Mouse (Mus musculus) heart, embryonic 11.5 days (tissue): ENCODE measurements at regions not wholly inside any gene's neighbourhood (a gene's known extent, or its start where the extent isn't known, plus 50 kb on each side); places are given as distances from the start of the nearest gene placed in this dataset.

Source experiments
- ATAC-seq: fragments of 200-750 bp; cut with Nextera tagmentation; replicated peaks from 2 replicates; pipeline ENCODE4 v1.8.0; 2017; ENCODE audit warnings: moderate library complexity; ENCODE audit not compliant: insufficient number of reproducible peaks, low FRiP score, low TSS enrichment
- H3K27ac ChIP-seq: fragments of 300-500 bp; sonication (generic); 2 replicates; pipeline ENCODE4 v1.5.1; 2014; ENCODE audit warnings: mild to moderate bottlenecking, low read depth, low read length
- H3K27me3 ChIP-seq: fragments of 300-500 bp; sonication (generic); 2 replicates; pipeline ENCODE4 v1.6.1; 2014; ENCODE audit warnings: mild to moderate bottlenecking, low read length, mixed read lengths; ENCODE audit not compliant: control insufficient read depth, insufficient read depth
- H3K36me3 ChIP-seq: fragments of 300-500 bp; sonication (generic); 2 replicates; pipeline ENCODE4 v1.6.1; 2014; ENCODE audit warnings: mild to moderate bottlenecking, low read length, moderate library complexity, mixed read lengths; ENCODE audit not compliant: control insufficient read depth, insufficient read depth
- H3K4me1 ChIP-seq: fragments of 300-500 bp; sonication (generic); 2 replicates; pipeline ENCODE4 v1.6.1; 2014; ENCODE audit warnings: low read length; ENCODE audit not compliant: control insufficient read depth, insufficient read depth
- H3K4me2 ChIP-seq: fragments of 300-500 bp; sonication (generic); 2 replicates; pipeline ENCODE4 v1.6.1; 2014; ENCODE audit warnings: mild to moderate bottlenecking, moderate library complexity
- H3K4me3 ChIP-seq: fragments of 300-500 bp; sonication (generic); 2 replicates; pipeline ENCODE4 v1.5.1; 2014; ENCODE audit warnings: low read depth, low read length
- H3K9ac ChIP-seq: fragments of 300-500 bp; sonication (generic); 2 replicates; pipeline ENCODE4 v1.6.1; 2014; ENCODE audit warnings: mild to moderate bottlenecking, low read depth, low read length, moderate library complexity
- H3K9me3 ChIP-seq: fragments of 300-500 bp; sonication (generic); replicated peaks from 2 replicates; pipeline ENCODE4 v1.6.1; 2016; ENCODE audit warnings: low read length; ENCODE audit not compliant: control insufficient read depth
- WGBS: fragments of 180-500 bp; shearing (Covaris S2); extraction: QIAGEN DNeasy Blood & Tissue Kit; methylation state at CpG from one replicate; pipeline ENCODE4 v1.1.7; 2014; ENCODE audit not compliant: insufficient replicate concordance; 5-methylcytosine and 5-hydroxymethylcytosine counted together

GRCm38 (mm10) chr14:102925769-102926443 is 56.5 kb downstream of the Kctd12 start:
- ATAC-seq: no peak
- 67% methylated on average over 6 of the region's 6 CpGs for WGBS
- H3K4me2 ChIP-seq: no peak overlapping the region

GRCm38 (mm10) chr14:102924674-102925073 is 57.8 kb downstream of the Kctd12 start:
- no peak overlapping the region for H3K4me2 ChIP-seq
- no peaks in the 10 kb centered on the region for H3K9me3 ChIP-seq
- 60% methylated on average over 4 of the region's 4 CpGs for WGBS
- ATAC-seq: no peak
- no peaks in the 10 kb centered on the region for H3K27me3 ChIP-seq
- no peak overlapping the region for H3K4me3 ChIP-seq
- no peaks in the 10 kb centered on the region for H3K36me3 ChIP-seq
- H3K27ac ChIP-seq: no peak overlapping the region
- no peak overlapping the region for H3K9ac ChIP-seq
- H3K4me1 ChIP-seq: no peaks in the 10 kb centered on the region

More at GRCm38 (mm10) chr14:102925769-102926443, 56.5 kb downstream of the Kctd12 start:
- Histone ChIP-seq H3K27me3 (no peaks in the 10 kb centered on the region), H3K4me3 (no peak overlapping the region), H3K9ac (no peak overlapping the region), H3K27ac (no peak overlapping the region), H3K4me1 (no peaks in the 10 kb centered on the region), H3K36me3 (no peaks in the 10 kb centered on the region), H3K9me3 (no peaks in the 10 kb centered on the region)

GRCm38 (mm10) chr14:102922496-102922993 is 59.9 kb downstream of the Kctd12 start:
- Histone ChIP-seq H3K4me3 (no peak overlapping the region), H3K4me2 (no peak overlapping the region), H3K9ac (no peak overlapping the region), H3K27ac (no peak overlapping the region), H3K36me3 (no peaks in the 10 kb centered on the region), H3K4me1 (no peaks in the 10 kb centered on the region), H3K9me3 (no peaks in the 10 kb centered on the region), H3K27me3 (no peaks in the 10 kb centered on the region)
- no peak for ATAC-seq
- WGBS: 84% methylated on average over 5 of the region's 5 CpGs

GRCm38 (mm10) chr14:102920415-102920814 is 62.0 kb downstream of the Kctd12 start:
- no peak for ATAC-seq
- H3K9me3 ChIP-seq: no peaks in the 10 kb centered on the region
- H3K27me3 ChIP-seq: no peaks in the 10 kb centered on the region
- no peak overlapping the region for H3K4me2 ChIP-seq
- H3K36me3 ChIP-seq: no peaks in the 10 kb centered on the region
- H3K4me1 ChIP-seq: no peaks in the 10 kb centered on the region
- H3K4me3 ChIP-seq: no peak overlapping the region
- no peak overlapping the region for H3K9ac ChIP-seq
- WGBS: 82% methylated on average over 6 of the region's 6 CpGs
- no peak overlapping the region for H3K27ac ChIP-seq

- no peak for ATAC-seq
- no peaks in the 10 kb centered on the region for H3K36me3 ChIP-seq
- no peak overlapping the region for H3K4me2 ChIP-seq
- H3K4me1 ChIP-seq: no peaks in the 10 kb centered on the region
- H3K9me3 ChIP-seq: no peaks in the 10 kb centered on the region
- H3K4me3 ChIP-seq: no peak overlapping the region
- no peaks in the 10 kb centered on the region for H3K27me3 ChIP-seq
- 77% methylated on average over 7 of the region's 7 CpGs for WGBS
- no peak overlapping the region for H3K27ac ChIP-seq
- no peak overlapping the region for H3K9ac ChIP-seq
These were observed 63.1 kb downstream of the Kctd12 start for GRCm38 (mm10) chr14:102919261-102919801.

GRCm38 (mm10) chr14:102917929-102918328 is 64.5 kb downstream of the Kctd12 start:
- Histone ChIP-seq H3K4me1 (no peaks in the 10 kb centered on the region), H3K27me3 (no peaks in the 10 kb centered on the region), H3K4me2 (no peak overlapping the region), H3K9me3 (no peaks in the 10 kb centered on the region), H3K9ac (no peak overlapping the region), H3K36me3 (no peaks in the 10 kb centered on the region), H3K27ac (no peak overlapping the region), H3K4me3 (no peak overlapping the region)
- WGBS: 34% methylated on average over 1 of the region's 1 CpGs
- no peak for ATAC-seq

- no peaks in the 10 kb centered on the region for H3K27me3 ChIP-seq
- no peak overlapping the region for H3K27ac ChIP-seq
- H3K36me3 ChIP-seq: no peaks in the 10 kb centered on the region
- H3K4me1 ChIP-seq: no peaks in the 10 kb centered on the region
- H3K4me3 ChIP-seq: no peak overlapping the region
- H3K9ac ChIP-seq: no peak overlapping the region
- H3K9me3 ChIP-seq: no peaks in the 10 kb centered on the region
- ATAC-seq: no peak
- WGBS: 77% methylated on average over 4 of the region's 4 CpGs
- H3K4me2 ChIP-seq: no peak overlapping the region
These were observed 66.5 kb downstream of the Kctd12 start for GRCm38 (mm10) chr14:102915918-102916317.

- 65% methylated on average over 3 of the region's 3 CpGs for WGBS
- H3K9me3 ChIP-seq: no peaks in the 10 kb centered on the region
- no peak overlapping the region for H3K27ac ChIP-seq
- H3K9ac ChIP-seq: no peak overlapping the region
- no peak for ATAC-seq
- no peaks in the 10 kb centered on the region for H3K4me1 ChIP-seq
- H3K27me3 ChIP-seq: no peaks in the 10 kb centered on the region
- H3K4me2 ChIP-seq: no peak overlapping the region
- no peak overlapping the region for H3K4me3 ChIP-seq
- H3K36me3 ChIP-seq: no peaks in the 10 kb centered on the region
These were observed 70.9 kb downstream of the Kctd12 start for GRCm38 (mm10) chr14:102911582-102911981.

GRCm38 (mm10) chr14:102908990-102909389 is 73.4 kb downstream of the Kctd12 start:
- no peaks in the 10 kb centered on the region for H3K9me3 ChIP-seq
- H3K27me3 ChIP-seq: no peaks in the 10 kb centered on the region
- no peaks in the 10 kb centered on the region for H3K36me3 ChIP-seq
- no peak overlapping the region for H3K4me2 ChIP-seq
- no peaks in the 10 kb centered on the region for H3K4me1 ChIP-seq
- 61% methylated on average over 3 of the region's 3 CpGs for WGBS
- H3K27ac ChIP-seq: no peak overlapping the region
- no peak overlapping the region for H3K9ac ChIP-seq
- H3K4me3 ChIP-seq: no peak overlapping the region
- no peak for ATAC-seq
